Mouse (Mus musculus) mature B cell (primary cell): Measurements from ENCODE around the gene Acy3.
"Not testable (repeated sequence)": the region's sequence is repeated elsewhere in the genome, so short reads cannot be mapped to it uniquely, and the experiment has no call there.

Experiments
- in situ Hi-C: fragments of 300-500 bp; cut with MboI; formaldehyde crosslinking; loops from 2 replicates; pipeline ENCODE4 v1.14.3; 2019

Acy3 gene

DNA sequence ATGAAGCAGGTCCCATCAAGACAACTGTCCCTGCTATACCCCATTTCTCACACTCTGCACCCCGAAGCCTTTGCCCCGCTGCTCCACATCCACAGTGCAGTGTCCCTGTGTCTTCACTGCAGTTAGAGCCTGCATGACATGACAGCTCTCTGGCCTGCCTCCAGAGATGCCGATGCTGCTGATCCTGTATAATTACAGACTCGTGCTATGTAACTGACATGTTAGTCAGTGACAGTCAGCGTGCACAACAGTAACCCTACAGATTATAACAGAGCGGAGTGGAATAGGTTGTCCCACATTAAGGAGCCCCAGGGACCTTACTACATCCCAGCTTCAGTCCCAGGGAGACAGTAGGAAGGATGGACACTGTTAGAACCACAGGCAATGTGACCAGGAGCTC, 11.8 kb upstream of the Acy3 start:
- in situ Hi-C loops = not testable (repeated sequence)

GRCm38 (mm10) chr19:3975866-3976265, 10.5 kb upstream of the Acy3 start:
- in situ Hi-C loops = no loop called here

DNA sequence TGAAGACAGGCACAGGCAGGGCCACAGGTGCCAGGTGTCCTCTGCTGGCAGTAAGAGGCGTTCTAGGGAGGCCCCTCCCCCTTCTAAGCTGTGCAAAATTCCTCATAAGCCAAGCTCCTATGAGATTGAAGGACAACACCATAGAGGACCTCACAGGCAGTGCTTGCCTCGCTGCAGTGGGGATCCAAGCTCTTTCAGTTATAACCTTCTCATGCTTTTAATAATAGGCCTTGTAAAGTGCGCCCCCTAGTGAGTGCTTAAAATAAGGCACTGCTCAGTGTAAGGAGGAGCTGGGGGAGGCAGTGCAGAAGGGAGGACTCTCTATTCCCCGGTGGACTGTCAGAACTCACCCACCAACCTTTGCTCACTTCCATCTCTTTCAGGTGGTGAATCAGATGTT, 6.1 kb upstream of the Acy3 start:
- in situ Hi-C loops = no loop called here

GRCm38 (mm10) chr19:3980917-3981316, 5.5 kb upstream of the Acy3 start:
- in situ Hi-C loops = no loop called here

GRCm38 (mm10) chr19:3983527-3984200, 2.7 kb upstream of the Acy3 start:
- in situ Hi-C loops = no loop called here

DNA sequence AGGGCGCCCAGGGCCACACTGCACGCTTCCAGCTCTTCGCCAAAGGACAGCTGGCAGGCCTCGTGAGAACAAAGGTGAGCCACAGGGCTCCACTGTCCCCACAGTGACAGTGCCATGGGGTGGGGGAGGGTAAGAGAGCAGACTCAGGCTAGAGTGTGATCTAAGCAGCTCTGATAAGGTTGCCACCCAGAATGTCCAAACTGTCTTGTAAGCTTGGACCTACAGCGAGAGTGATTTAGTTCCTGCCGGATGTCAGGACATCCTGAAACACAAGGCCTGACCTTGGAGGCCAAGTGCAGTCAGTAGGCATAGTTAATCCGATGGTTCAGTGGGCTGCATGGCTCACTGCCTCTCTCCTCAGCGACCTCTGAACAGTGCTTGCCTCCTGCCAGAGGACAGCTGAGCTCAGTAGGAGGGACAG, 1.1 kb upstream of the Acy3 start:
- in situ Hi-C loops = no loop called here

GRCm38 (mm10) chr19:3988066-3988465, 1.7 kb downstream of the Acy3 start:
- in situ Hi-C loops = no loop called here

GRCm38 (mm10) chr19:3988750-3989149, 2.4 kb downstream of the Acy3 start:
- in situ Hi-C loops = no loop called here

DNA sequence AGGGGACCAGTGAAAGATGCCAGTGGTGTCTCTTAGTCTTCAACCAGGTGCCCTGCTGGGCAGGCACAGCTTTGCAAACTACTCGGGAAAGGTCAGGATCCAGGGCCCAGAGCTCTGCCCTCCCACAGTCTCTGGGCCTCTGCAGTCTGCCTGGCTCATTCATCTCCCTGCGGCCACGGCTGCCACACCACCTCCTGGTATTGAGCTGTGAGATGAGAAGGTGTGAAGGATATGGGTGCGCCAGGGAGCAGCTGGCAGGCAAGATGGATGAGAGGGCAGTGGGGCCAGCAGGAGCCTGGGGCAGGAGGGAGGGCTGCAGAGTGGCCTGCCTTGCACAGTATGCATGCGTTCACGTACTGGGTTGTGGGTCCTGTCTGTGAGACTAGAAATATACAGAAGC, 4.4 kb downstream of the Acy3 start:
- in situ Hi-C loops = no loop called here

GRCm38 (mm10) chr19:3991562-3991961, 5.2 kb downstream of the Acy3 start:
- in situ Hi-C loops = no loop called here

GRCm38 (mm10) chr19:3991966-3992365, 5.6 kb downstream of the Acy3 start:
- in situ Hi-C loops = no loop called here

DNA sequence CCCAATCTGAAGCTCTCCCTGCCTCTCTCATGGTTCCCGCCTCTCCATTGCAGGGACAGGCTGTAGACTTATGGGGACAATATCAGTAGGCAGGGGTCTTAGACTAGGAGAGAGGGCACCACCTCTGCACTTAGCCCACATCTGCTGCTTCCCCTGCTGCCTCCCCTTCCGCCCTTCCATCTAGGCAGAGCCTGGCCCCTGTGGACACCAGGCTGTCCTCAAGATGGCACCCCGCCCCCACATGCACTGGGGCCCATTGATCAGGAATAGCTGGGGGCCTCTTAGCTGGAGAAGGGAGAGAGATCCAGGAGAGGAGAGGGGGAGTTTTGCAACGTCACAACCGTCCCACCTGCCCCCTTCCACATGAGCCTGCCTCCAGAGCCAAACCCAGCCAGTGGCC, 6.0 kb downstream of the Acy3 start, which contains the start of gene Tbx10:
TSS of gene Tbx10 (plus strand) at position 337 of the 400 bp plus-strand sequence.
- in situ Hi-C loops = no loop called here

- in situ Hi-C loops = no loop called here
Observed at GRCm38 (mm10) chr19:3994932-3995331, 8.6 kb downstream of the Acy3 start.

- in situ Hi-C loops = no loop called here
Observed at GRCm38 (mm10) chr19:3995505-3995904, 9.1 kb downstream of the Acy3 start.

GRCm38 (mm10) chr19:3996106-3996505, 9.7 kb downstream of the Acy3 start:
- in situ Hi-C loops = no loop called here

DNA sequence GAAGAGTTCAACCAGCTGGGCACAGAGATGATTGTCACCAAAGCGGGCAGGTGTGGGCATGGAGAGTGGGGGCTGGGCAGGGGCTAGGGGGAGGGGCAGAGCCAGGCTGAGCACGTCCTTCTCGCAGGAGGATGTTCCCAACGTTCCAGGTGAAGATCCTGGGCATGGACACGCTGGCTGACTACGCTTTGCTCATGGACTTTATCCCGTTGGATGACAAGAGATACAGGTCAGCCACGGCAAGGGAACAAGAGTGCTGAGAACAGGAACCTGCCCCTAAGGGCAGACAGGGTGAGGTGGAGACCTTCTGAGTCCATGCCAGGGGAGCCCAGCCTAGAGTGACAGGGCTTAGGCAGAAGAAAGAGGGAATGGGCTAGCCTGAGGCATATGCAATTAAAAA, 10.4 kb downstream of the Acy3 start:
- in situ Hi-C loops = no loop called here

- in situ Hi-C loops = no loop called here
Observed at GRCm38 (mm10) chr19:3997231-3997630, 10.9 kb downstream of the Acy3 start.

GRCm38 (mm10) chr19:3998335-3998734, 12.0 kb downstream of the Acy3 start:
- in situ Hi-C loops = no loop called here

- in situ Hi-C loops = no loop called here
Observed at GRCm38 (mm10) chr19:3999121-3999730, 12.9 kb downstream of the Acy3 start.

GRCm38 (mm10) chr19:4000119-4000900, 13.9 kb downstream of the Acy3 start, which contains the start of the genes Nudt8 and Gm49405:
Gene Nudt8 (plus strand): TSS chr19:4000580.
Gene Gm49405 (plus strand): TSS chr19:4000626.
- in situ Hi-C loops = no loop called here

DNA sequence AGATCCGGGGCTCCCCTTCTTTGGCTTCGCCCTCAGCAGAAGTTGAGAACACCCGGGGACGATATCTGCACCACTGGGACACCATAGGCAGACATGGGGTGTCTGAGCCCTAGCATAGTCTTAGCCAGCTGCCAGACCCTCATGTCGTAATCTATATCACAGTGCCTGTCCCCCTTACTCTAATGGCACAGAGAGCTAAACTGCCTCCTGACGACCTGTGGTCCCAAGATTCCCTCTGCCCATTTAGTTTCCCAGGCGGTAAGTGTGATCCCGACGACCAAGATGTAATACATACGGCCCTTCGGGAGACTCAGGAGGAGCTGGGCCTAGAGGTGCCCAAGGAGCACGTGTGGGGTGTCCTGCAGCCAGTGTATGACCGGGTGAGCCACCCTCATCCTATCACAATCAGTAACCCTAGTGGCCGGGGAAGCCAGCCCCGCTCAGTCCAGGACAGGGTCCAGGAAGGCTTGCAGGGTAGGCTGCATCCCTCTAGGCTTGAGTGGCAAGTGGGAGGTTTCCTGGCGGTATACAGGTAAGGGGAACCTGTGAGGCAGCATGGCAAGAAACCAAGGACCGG, 14.7 kb downstream of the Acy3 start:
- in situ Hi-C loops = no loop called here

GRCm38 (mm10) chr19:4001752-4002151, 15.4 kb downstream of the Acy3 start:
- in situ Hi-C loops = no loop called here
